Mouse (Mus musculus) right cerebral cortex, adult 18-20 months (tissue): ENCODE measurements around the gene Lhx6.
A peak's percentile ranks its signal among the peaks of the same experiment; 100 is the strongest.

ENCODE experiments used
- DNase-seq: peaks from one replicate; pipeline ENCODE4 v3.0.0; 2022; ENCODE audit warnings: mixed read lengths

The Lhx6 gene

DNA sequence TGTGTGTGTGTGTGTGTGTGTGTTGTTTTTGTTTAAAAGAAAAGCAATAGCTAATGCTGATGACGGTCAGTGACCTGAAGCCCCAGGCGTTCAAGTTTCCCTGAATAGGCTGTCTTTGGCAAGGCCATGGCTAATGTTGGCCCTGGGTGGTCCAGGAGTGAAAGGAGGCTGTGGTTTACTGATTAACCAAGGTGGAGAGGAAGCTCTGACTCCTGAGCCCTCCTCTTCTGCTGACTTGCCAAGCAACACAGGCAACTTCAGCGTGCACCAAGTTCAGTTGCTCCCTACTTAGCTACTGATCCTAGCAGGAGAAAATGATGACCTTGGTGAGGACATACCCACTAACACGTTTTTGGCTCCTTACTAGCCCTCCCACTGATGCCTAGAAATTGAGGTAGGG, 12.5 kb downstream of the Lhx6 start:
- no peak for DNase-seq

DNA sequence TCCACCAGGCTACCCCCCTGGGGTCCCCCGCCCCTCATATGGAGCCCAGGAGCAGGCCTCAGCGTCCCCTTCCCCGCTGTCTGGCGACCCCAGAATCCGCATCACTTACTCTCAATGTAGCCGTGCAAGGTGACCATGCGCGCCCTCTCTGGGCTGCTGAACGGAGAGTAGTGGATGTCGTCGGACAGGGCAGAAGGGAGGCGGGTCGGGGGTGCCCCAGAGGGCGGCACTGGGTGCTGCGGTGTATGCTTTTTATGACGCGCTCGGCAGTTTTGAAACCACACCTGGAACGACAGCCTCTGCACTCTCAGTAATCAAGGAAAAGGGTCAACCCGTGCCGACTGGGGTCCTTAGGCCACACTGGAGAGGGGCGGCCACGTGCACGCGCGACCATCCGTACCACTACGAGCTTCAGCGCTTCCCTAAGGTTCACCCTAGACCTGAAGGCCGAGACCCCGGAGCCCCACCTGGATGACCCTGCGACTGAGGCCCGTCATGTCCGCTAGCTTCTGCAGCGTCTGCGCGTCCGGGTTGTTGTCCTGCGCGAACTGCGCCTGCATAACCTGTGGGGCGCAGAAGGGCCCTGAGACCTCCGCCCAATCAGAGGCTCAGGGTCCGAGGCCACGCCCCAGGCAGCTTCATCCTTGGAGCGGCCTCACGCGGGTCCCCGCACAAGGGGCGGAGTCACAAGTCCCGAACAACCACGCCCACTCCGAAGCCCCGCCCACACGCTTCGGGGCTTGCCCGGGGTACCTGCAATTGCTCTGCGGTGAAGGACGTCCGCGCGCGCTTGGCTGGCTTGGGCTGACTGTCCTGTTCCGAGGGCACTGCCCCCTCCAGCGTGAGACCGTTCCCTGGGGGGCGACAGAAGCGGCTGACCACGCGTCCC, 14.1 kb downstream of the Lhx6 start:
- no peak for DNase-seq

DNA sequence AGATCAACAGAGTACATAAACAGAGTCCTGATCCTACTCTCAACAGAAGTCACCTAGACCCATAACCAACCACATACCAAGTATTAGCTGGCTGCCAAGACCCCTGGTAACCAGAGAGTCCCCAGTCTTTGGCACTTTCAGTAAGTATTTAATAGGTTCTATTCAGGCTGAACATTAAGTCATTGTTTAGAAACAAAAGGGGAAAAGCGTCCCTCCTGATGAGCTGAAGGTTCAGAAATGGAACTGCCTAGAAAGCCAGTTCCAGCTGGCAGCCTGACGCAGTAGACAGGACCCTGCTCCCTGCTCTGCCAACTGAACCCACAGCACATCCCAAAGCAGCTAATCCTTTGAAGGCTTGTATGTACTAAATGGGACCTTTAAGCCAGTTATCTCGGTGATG, 16.0 kb downstream of the Lhx6 start:
- DNase-seq = no peak

DNA sequence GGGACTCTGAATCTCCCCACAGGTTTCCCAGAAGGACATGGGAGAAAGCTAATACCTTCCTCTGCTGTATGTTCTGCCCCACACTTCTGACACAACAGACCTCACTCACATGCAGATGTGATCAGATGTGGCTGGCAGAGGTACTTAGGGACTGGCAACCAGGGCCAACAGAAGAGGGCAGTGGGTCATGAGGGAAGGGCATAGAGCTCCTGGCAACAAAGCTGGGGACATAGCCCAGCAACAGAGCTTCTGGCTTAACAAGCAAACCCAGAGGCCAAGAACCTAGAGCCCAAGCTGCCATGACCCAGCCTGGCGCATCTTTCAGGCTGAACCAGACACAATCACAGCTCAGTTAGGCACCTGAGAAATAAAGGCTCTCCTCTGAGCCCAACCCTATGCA, 20.2 kb downstream of the Lhx6 start:
- DNase-seq = no peak

DNA sequence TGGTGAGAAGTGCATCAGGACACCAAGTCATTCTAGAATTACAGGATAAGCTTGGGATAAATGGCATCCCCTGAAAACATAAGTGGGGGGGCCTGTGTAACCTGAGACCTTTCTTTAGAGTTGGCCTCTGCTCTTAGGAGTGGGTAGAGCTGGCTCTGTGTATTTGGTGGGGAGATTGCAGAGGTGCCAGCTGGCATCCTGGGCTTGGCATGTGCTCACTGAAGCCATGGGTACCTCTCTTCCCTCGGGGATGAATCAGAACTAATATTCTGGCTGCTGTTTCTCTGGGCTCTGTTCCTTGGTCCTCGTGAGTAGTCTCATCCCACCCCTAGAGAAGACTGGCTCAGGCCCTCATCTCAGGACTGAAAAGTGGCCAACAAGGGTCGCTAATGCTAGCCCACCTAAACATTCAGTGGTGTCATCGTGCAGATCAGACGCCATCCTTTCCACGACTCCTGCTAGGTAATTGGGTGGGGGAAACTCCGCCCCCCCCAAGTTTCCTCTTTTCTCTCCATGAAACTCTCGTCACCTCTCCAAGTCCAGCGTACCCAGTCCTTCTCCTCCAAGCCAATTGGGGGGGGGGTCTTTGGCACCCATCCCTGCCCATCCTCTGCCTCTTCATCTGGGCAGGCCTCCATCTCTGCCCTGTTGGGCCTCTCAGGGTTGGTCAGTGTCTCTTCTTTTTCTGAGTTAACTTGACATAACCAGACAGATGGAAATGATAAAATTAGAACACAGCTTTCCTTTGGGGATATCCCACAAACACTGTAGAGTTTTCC, 22.2 kb downstream of the Lhx6 start:
- DNase-seq = no peak

DNA sequence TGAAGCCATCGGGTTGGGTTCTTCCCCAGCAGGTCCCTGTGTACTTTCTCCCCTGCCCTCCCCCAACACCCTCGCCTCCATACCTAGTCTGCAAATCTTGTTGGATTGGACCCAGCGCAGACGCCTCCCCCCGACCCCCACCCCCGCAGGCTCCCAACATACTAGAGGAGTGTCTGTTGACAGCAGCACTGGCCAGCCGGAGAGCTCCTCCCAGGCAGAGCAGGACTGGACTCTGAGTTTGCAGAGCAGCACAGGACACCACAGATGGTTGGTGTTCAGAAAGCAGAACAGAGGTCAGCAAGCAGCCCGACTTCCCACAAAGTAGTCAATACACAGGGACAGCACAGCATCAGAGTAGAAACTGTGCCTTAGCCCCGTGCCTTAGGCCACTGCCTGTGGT, 23.8 kb downstream of the Lhx6 start:
- no peak for DNase-seq

DNA sequence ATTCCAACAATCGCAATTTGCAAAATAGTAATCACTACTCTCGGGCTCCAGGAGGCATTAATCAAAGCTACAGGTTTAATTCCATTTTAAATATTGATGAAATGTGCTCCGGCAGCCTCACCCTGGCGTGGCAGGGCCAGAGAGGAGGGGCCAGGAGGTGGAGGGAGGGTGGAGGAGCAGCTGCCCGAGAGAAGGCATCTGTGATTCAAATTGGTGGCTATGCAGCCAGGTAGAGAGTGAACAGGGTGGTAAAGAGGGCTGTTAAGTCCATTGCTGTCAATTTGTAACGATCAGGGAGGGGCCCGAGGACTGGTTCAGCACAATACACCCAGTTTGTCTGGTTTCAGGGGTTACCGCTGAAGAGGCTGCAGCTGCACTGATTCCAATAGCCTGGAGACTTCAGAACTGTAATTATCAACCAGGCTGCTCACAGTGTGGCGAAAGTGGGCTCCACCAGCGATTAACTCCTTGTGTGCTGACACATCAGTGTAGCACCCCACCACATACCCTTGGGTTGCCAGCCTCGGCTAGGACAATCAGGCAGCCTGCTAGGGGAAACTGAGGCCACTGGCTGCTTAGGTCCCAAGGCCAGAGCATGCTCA, 27.9 kb downstream of the Lhx6 start:
- no peak for DNase-seq

DNA sequence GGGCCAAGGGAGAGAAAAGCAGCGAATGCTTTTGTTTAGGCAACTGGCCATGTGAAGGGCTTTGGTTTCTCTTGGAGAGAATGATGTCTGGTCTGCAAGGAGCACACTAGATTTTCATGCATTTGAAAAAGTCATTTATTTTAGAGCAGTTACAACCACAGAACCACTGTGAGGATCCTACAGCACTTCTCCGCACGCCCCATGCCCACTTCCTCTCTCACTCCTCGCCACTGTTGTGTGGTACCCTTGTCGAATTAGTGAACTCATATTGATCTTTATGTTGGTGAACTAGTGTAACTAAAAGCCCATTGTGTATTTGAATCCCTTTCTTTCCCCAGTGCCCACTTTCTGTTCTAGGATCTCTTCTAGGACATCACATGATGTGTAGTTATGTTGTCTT, 30.0 kb downstream of the Lhx6 start:
- no peak for DNase-seq

DNA sequence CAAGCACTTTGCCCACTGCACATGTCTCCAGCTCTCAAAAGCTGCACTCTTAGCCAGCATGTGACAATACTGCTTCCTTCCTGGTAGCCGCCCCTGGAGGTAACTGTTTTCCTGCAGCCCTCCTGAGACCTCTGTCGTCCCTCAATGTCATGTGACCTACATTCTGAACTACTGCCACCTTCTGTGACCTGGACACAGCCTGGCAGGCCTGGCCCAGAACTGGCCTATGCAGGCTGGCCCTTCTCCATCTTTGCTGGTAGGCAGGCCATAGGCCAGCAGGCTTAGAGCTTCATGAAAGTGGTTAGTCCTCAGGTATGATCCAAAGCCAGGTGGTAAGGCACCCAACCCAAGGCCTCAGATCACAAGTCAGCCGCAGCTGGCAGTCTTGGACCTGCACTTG, 31.4 kb downstream of the Lhx6 start:
- DNase-seq = no peak

DNA sequence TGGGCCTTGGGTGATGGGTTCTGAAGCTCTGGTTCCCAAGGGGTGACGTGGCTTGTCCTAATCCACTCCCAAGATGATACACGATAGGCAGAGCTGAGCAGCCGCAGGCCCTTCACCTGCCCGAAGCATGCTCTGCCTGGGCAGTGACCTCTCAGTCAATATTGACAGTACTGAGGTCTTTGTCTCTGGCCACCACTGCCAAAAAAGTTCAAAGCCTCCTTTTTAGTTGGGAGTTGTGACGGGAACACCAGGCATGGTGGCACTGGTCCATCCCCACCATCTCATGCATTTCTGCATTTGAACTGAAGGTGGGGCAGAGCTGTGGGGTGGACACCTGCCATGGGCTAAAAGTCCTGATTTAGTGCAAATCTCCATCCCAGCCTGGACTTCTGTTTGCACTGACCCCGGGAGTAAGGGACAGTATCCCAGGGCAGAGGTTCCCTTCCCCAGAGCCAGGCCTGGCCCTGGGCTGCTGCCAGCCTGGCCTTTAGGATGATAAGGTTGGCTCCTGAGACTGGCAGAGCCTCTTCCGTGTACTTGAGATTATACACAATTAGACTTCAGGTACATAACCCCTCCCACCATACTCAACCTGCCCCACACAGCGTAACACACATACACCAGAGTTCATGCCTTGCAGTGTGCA, 33.4 kb downstream of the Lhx6 start:
- no peak for DNase-seq

DNA sequence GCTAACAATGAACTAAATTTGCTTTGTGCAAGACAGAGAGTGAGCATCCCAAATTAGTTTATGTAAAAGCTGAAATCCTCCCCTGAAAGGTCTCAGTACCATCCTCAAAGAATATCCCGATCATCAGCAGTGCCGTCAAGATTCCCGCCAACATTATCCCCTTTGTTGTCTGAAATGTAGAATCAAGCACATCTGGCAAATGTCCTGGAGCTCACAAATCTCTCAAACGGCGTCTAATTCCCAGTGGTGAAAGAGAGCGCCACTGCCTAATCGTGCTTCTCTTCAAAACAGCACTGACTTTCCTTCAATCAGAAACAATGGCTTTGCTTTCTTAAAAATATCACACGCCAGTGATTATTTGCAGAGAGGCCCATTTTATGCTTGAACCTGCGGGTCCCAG, 38.1 kb downstream of the Lhx6 start:
- no peak for DNase-seq

DNA sequence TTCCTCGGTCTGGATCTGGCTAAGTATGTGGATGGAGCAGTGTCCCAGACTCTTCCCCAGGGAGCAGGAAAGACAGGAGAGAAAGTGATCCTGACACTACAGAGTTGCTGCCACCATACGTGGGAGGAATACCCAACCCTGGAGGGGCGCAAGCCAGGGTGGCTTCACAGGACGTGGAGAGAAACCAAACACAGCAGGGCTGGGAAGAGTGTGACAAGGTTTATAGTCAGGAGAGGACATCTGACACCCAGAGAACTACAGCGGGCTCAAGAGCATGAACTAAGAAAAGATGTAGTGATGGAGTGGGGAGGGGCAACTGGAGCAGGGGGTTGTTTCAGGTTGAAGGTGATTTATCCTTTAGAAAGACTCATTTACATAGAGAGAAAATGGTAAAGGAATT, 43.8 kb downstream of the Lhx6 start:
- no peak for DNase-seq

DNA sequence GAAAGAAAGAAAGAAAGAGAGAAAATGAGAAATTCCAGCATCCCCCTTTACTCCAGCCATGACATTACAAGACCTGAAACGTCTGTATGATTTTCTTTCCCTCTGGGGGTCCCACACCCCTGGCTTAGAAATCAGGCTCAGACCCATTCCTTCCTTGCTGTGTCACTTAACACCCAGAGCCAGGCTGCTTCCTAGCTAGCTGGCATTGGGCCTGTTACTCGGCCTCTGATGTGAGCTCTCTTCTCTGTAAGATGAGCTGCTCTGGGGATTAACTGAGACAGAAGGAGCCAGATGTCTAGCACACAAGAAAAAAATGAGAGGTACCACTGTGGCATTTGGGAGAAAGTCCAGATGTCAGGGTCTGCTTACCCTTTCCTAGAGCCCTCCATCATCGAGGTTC, 49.0 kb downstream of the Lhx6 start:
- no peak for DNase-seq

DNA sequence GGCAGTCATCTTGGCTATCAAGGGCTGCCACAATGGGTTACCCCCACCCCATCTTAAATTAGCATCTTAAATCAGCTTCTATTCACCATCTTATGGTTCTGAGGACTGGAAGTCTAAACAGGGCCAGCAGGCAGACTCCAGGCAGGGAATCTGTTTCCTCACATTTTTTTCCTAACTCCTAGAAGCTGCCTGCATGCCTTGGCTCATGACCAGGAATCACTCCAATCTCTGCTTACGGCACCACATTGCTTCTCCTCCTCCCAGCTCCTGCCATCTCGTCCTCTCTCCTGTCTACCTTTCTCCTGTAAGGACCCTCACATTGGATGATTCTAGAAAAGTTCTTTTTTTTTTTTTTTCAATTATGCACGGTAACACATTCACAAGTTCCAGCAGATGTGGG, 52.0 kb downstream of the Lhx6 start:
- peak; percentile 25 for DNase-seq

DNA sequence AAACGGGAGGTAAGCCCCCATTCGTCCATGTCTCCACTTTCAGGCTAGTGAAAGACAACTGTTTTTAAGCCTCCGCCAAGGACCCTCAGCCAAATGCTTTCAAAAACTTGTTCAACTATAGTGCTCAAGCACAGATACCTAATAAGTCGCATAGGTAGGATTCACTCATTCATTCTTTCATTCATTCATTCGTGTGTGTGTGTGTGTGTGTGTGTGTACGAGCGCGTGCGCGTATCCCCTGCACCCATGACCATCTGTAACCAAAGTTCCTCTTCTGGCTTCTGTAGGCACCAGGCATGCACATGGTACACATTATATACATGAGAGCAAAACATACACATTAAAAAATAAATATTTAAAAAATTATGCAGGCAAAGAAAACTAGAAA, 55.6 kb downstream of the Lhx6 start:
- no peak for DNase-seq

DNA sequence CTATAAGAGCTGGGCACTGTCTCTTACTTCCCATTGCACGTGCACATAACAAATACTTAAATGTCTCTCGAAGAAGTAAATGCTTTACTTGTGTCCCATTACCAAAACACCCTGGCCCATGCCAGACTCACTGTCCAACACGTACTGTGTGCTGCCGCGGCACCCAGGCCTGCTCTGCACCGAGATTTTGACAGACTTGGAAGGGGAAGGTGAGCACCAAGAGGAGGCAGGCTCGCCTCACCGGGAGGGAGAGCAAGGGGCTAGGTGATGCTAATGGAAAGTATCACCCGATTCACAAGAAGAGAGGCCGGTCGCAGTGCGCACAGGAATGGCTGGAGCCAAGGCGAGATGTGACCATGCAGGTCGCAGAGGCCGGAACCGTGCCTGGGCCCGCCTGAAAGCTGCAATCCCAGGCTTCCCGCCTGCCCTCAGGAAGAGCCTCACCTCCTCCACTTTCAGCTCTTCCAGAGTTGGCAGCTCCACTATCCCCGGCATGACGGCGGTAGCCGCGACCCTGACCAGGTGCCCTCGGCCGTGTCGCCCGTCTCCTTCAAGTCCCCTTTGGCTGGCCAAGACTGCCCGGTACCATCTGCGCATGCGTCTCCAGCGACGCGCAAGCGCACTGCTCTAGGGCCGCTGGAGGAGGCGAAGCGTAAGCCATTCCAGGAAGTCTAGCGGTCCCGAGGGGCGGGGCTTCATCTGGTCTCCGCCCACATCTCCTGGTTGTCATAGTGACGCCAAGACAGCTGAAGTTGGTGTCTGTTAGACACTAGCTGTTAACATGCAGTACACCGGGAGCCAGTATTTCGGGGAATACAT, 56.3 kb downstream of the Lhx6 start, which contains the start of the genes Ndufa8 and Morn5:
Gene Ndufa8, minus strand, starts transcription at position 659 of the 819 bp plus-strand sequence.
Gene Morn5, plus strand, starts transcription at position 711 of the 819 bp plus-strand sequence.
- peak; percentile 98 for DNase-seq

DNA sequence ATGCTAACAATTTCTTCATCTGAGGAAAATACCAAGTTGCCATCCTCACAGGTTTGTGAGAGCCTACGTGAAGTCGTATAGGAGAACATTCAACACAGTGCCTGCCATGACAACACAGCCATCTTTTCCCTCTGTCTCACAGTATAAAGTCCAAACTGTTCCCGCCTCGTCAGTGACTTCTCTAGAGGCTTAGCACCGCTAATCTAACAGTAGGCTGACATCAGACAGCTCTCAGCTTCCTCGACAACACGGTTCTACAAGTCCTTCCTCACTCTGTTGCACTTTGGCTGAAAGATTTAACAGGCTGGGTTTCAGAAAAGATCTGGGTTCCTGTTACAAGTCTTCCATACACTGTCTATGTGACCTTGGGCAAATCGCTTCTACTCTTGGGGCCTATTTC, 57.0 kb downstream of the Lhx6 start:
- no peak for DNase-seq

DNA sequence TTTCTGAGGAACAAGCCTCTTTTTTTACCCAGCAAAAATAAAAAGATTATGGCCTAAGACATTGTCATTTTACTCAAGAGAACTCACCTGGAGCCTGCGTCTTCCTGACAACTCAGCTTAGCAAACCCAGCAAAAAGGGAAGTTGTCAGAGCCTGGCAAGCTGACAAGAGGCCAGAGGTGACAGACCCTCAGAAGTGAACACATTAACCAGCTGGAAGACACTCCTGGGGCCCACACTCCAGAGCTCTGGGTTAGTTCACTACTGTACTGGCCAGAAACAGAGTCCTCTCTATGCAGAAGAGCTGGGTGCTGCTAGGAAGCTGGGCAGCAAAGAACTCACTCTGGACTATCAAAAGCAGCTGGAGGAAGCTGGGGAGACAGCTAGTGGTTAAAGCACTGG, 64.3 kb downstream of the Lhx6 start:
- no peak for DNase-seq

DNA sequence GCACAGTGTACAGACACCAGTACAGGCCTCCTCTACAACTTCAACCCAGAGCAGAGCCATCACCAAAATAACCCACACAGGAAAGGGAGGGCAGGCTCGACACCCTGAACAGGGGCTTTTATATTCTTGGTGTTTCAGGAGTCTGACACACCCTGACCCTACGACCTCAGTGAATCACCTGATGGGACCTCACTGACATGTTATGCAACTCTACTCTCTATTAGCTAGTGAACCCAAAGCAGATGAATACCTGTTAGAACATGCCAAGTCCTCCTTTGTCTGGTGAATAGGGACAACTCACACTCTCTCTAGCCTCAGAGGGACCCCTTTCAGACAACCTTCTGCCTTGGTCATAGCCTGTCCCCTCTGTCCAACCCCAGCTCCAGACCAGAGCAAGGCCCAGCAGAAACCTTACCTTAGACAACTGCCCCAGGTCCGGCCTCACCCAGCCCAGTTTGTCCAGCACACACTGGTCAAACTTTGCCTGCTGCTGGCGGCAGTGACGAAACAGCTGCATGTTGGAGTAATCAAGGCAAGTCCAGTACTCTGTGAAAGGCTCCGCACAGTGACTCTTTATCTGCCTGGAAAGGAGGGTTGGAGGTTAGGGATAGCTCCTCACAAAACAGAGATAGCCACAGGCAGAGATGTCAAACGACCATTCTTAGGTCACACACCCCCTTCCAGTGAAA, 65.8 kb downstream of the Lhx6 start:
- no peak for DNase-seq

DNA sequence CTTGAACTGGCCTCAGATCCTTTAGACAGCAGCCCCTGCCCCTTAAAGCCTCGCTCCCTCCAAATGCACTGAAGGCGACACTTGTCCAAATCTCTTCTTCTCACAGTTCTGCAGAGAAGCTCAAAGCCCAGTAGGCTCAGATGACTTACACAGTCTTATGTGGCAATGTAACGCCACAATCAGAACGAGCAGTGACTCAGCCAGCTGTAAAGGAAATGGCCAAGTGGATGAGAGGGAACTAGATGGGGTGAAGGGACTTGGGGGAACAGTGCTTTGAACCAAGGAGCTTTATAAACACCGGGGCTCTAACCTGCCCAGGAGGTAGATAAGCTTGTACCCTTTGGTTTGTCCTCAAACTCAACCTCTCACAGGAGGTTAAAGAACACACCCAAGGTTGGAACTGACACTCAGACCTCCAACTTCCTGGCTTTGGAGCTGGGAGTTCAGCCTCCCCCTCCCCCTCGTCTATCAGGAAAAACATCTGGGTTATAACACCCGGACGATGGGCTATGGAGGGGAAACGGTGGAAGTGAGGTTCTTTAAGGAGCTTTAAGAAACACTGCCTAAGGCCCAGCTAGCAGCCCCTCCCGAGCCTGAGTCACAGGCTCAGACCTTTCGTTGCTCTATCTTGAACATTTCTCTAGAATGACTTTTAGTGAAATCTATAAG, 69.7 kb downstream of the Lhx6 start:
- DNase-seq = no peak

DNA sequence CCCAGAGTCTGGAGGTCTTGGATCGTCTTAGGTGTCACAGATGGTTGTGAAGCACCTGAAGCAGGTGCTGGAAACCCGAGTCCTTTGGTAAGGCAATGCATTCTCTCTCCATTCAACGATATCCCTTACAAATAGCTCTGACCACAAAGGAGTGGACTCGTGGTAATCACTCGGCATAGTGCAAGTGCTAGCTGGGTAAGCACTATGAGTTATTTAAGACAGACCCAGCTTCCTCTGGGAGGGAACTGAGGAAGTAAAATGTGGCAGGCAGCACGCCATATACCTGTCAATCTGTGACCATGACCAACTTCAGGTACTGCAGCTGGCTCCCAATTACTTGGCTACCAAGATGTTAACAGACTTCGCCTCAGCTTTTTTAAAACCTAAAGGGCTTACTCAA, 70.3 kb downstream of the Lhx6 start:
- no peak for DNase-seq
